Mouse (Mus musculus) urinary bladder, adult 18-20 months (tissue): Measurements from ENCODE around the gene Eloa.
"Not testable (repeated sequence)": the region's sequence is repeated elsewhere in the genome, so short reads cannot be mapped to it uniquely, and the experiment has no call there.

Experiments
- DNase-seq, 2 experiments: peaks; one replicate each; pipeline ENCODE4 v3.0.0; 2022; ENCODE audit warnings: low spot score in 2 of 2, mixed read lengths in 2 of 2

The Eloa gene

GRCm38 (mm10) chr4:136021549-136022047 is at the start of gene Eloa:
Gene Eloa (minus strand): TSS chr4:136021763.
- DNase-seq = peak; percentile 99 to 100

GRCm38 (mm10) chr4:136071178-136071714 is 49.7 kb upstream of the Eloa start:
- DNase-seq = peak; percentile 61 to 68

GRCm38 (mm10) chr4:136070592-136070991 is 49.0 kb upstream of the Eloa start:
- DNase-seq = no peak

GRCm38 (mm10) chr4:136069954-136070353 is 48.4 kb upstream of the Eloa start:
- DNase-seq = peak; percentile 53 to 79

- DNase-seq = no peak
Observed at GRCm38 (mm10) chr4:136069313-136069712, 47.8 kb upstream of the Eloa start.

- DNase-seq = no peak
Observed at GRCm38 (mm10) chr4:136063143-136063542, 41.6 kb upstream of the Eloa start.

- DNase-seq = not testable (repeated sequence)
Observed at GRCm38 (mm10) chr4:136059800-136060488, 38.4 kb upstream of the Eloa start.

GRCm38 (mm10) chr4:136057916-136058315 is 36.4 kb upstream of the Eloa start:
- no peak for DNase-seq

- no peak for DNase-seq
Observed at GRCm38 (mm10) chr4:136056030-136056429, 34.5 kb upstream of the Eloa start.

- DNase-seq = no peak
Observed at GRCm38 (mm10) chr4:136053843-136054242, 32.3 kb upstream of the Eloa start.

- DNase-seq = peak; percentile 84 to 89
Observed at GRCm38 (mm10) chr4:136053247-136053596, 31.7 kb upstream of the Eloa start, which contains the start of gene Rpl11. Gene Rpl11 (minus strand): TSS chr4:136053428.

- DNase-seq = no peak
Observed at GRCm38 (mm10) chr4:136052534-136053246, 31.1 kb upstream of the Eloa start.

GRCm38 (mm10) chr4:136052060-136052459 is 30.5 kb upstream of the Eloa start:
- no peak for DNase-seq

- DNase-seq = no peak
Observed at GRCm38 (mm10) chr4:136050226-136050625, 28.7 kb upstream of the Eloa start.

- DNase-seq = no peak
Observed at GRCm38 (mm10) chr4:136048291-136049032, 26.9 kb upstream of the Eloa start.

GRCm38 (mm10) chr4:136047626-136048025 is 26.1 kb upstream of the Eloa start:
- DNase-seq = no peak

- DNase-seq = no peak
Observed at GRCm38 (mm10) chr4:136046888-136047287, 25.3 kb upstream of the Eloa start.

GRCm38 (mm10) chr4:136045091-136045490 is 23.5 kb upstream of the Eloa start:
- DNase-seq = no peak

- DNase-seq = no peak
Observed at GRCm38 (mm10) chr4:136043784-136044400, 22.3 kb upstream of the Eloa start.

GRCm38 (mm10) chr4:136035078-136035477 is 13.5 kb upstream of the Eloa start:
- no peak for DNase-seq

- DNase-seq = no peak
Observed at GRCm38 (mm10) chr4:136033231-136033630, 11.7 kb upstream of the Eloa start.
